ENCODE assay signal across 8 mouse cellular contexts in the genomic region with DNA sequence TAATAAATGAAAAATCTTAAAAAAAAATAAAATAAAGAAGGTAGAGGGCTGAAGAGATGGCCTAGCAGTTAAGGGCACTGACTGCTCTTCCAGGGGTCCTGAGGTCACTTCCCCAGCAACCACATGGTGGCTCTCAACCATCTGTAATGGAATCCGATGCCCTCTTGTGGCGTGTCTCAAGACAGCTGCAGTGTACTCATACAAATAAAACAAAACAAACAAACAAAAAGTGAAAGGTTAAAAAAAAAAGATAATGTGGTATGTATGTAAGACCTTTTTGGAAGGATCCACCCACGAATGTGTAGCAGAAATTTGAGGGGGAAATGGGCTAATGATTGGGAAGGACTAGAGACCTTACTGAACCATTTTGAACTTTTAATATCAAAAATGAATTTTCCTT. TPM values are rescaled to one million over a fixed set of nuclear protein-coding genes. Genes with fewer than 3 reads are reported as not detected.
DNase-seq lines count a peak whose midpoint lies in the region; ATAC-seq lines count a peak whose summit lies in the region.

No protein-coding gene starts in this region.

- H3K4me1 ChIP-seq in intestine, embryonic 15.5 days (replicated peaks), result no peaks in the 10 kb centered on the region
- H3K4me1 ChIP-seq in limb, embryonic 11.5 days (ENCODE audit: control insufficient read depth, insufficient read depth, low read length), result no peaks in the 10 kb centered on the region
- H3K4me1 ChIP-seq in midbrain, embryonic 11.5 days (ENCODE audit: control insufficient read depth, insufficient read depth, low read length), result no peaks in the 10 kb centered on the region; the same call in 1 of the 2 replicates

- peak overlapping the region; percentile 40 for H3K4me3 ChIP-seq in intestine, embryonic 15.5 days (replicated peaks)
- peak overlapping the region; percentile 28 for H3K4me3 ChIP-seq in limb, embryonic 11.5 days (ENCODE audit: low read depth, low read length)
- H3K4me3 ChIP-seq in midbrain, embryonic 11.5 days (ENCODE audit: low read depth, low read length), result peak overlapping the region; percentile 39

- H3K27me3 ChIP-seq in intestine, embryonic 15.5 days (replicated peaks), result no peaks in the 10 kb centered on the region
- no peaks in the 10 kb centered on the region for H3K27me3 ChIP-seq in limb, embryonic 11.5 days (ENCODE audit: control insufficient read depth, insufficient read depth, low read length)
- no peaks in the 10 kb centered on the region for H3K27me3 ChIP-seq in midbrain, embryonic 11.5 days (ENCODE audit: control insufficient read depth, insufficient read depth, low read length)

- WGBS in intestine, embryonic 15.5 days, result 19% methylated on average over 3 of the region's 3 CpGs
- WGBS in limb, embryonic 11.5 days, result 14% methylated on average over 3 of the region's 3 CpGs
- 7% methylated on average over 3 of the region's 3 CpGs for WGBS in midbrain, embryonic 11.5 days

- DNase-seq in monocyte, adult 2 months (ENCODE audit: low read depth in 1 of 2, low spot score in 2 of 2), result peak; percentile 17 to 23
- peak; percentile 31 to 40 for DNase-seq in cerebellum, postnatal 36 days
- DNase-seq in gastrocnemius, postnatal 10 days, result peak; percentile 28
- DNase-seq in limb, embryonic 11.5 days (ENCODE audit: low spot score), result peak; percentile 65
- DNase-seq in midbrain, embryonic 11.5 days (ENCODE audit: low spot score, missing footprints), result peak; percentile 90
- peak; percentile 15 for DNase-seq in spleen, adult 12 weeks (ENCODE audit: low spot score)

- no peak overlapping the region for H3K27ac ChIP-seq in intestine, embryonic 15.5 days
- H3K27ac ChIP-seq in limb, embryonic 11.5 days (replicated peaks; ENCODE audit: low read depth, low read length), result no peak overlapping the region
- H3K27ac ChIP-seq in midbrain, embryonic 11.5 days (ENCODE audit: low read depth, low read length), result no peak overlapping the region

- no peaks in the 10 kb centered on the region for H3K36me3 ChIP-seq in intestine, embryonic 15.5 days
- no peaks in the 10 kb centered on the region for H3K36me3 ChIP-seq in limb, embryonic 11.5 days (ENCODE audit: control insufficient read depth, insufficient read depth, low read length)
- no peaks in the 10 kb centered on the region for H3K36me3 ChIP-seq in midbrain, embryonic 11.5 days (ENCODE audit: control insufficient read depth, insufficient read depth, low read length)

- H3K9me3 ChIP-seq in intestine, embryonic 15.5 days, result no peaks in the 10 kb centered on the region
- H3K9me3 ChIP-seq in limb, embryonic 11.5 days (ENCODE audit: control insufficient read depth, low read length), result no peaks in the 10 kb centered on the region
- no peaks in the 10 kb centered on the region for H3K9me3 ChIP-seq in midbrain, embryonic 11.5 days (ENCODE audit: control insufficient read depth, low read length)

- no peak for ATAC-seq in monocyte, adult 5-6 weeks (replicated peaks; ENCODE audit: insufficient number of reproducible peaks, low FRiP score, low TSS enrichment, poor library complexity, severe bottlenecking)
- peak; percentile 68 for ATAC-seq in intestine, embryonic 15.5 days
- ATAC-seq in limb, embryonic 11.5 days (ENCODE audit: insufficient number of reproducible peaks, low FRiP score, low TSS enrichment, low read depth), result 0 out of 2 replicates have a peak, but pooled peaks have one; percentile 7
- peak; percentile 68 for ATAC-seq in midbrain, embryonic 11.5 days (ENCODE audit: low FRiP score)

- H3K4me2 ChIP-seq in intestine, embryonic 15.5 days (replicated peaks), result peak overlapping the region; percentile 74
- peak overlapping the region; percentile 49 for H3K4me2 ChIP-seq in limb, embryonic 11.5 days (ENCODE audit: low read depth, severe bottlenecking)
- H3K4me2 ChIP-seq in midbrain, embryonic 11.5 days, result peak overlapping the region; percentile 67

- H3K9ac ChIP-seq in intestine, embryonic 15.5 days, result no peak overlapping the region
- H3K9ac ChIP-seq in limb, embryonic 11.5 days (ENCODE audit: low read length), result no peak overlapping the region
- H3K9ac ChIP-seq in midbrain, embryonic 11.5 days (ENCODE audit: low read length), result peak overlapping the region; percentile 62

RNA-seq across cellular contexts. Expression of a gene that starts 0.5 kb away (rescaled TPM):
- total RNA-seq in monocyte, adult 5-6 weeks (2017), result 9.9 to 14.8 TPM (median 14.0 TPM) in 3 replicates
- 1 to 10 TPM; 3.0 to 3.4 TPM for total RNA-seq in gastrocnemius, postnatal 10 days (2021)
- polyA plus RNA-seq in intestine, embryonic 15.5 days (2015; fragmentation: Nextera tagmentation; extraction: Ambion mirVana), result 0.14 TPM in 1 of 2 replicates, not detected in the other
- 0.25 TPM in 1 of 2 replicates, not detected in the other for polyA plus RNA-seq in limb, embryonic 11.5 days (2014; fragmentation: Nextera tagmentation; extraction: Ambion mirVana)
- polyA plus RNA-seq in midbrain, embryonic 11.5 days (2014; fragmentation: Nextera tagmentation; extraction: Ambion mirVana), result 0.18 TPM in 1 of 2 replicates, not detected in the other

RNA-seq across cellular contexts. Expression of a gene that starts 47.3 kb away (rescaled TPM):
- 15.9 to 28.8 TPM (median 18.5 TPM) in 3 replicates for total RNA-seq in monocyte, adult 5-6 weeks (2017)
- total RNA-seq in gastrocnemius, postnatal 10 days (2021), result 10 to 100 TPM; 10.8 to 18.0 TPM
- polyA plus RNA-seq in intestine, embryonic 15.5 days (2015; fragmentation: Nextera tagmentation; extraction: Ambion mirVana), result 6.6 and 8.8 TPM in 2 replicates
- 16.1 and 18.0 TPM in 2 replicates for polyA plus RNA-seq in limb, embryonic 11.5 days (2014; fragmentation: Nextera tagmentation; extraction: Ambion mirVana)
- polyA plus RNA-seq in midbrain, embryonic 11.5 days (2014; fragmentation: Nextera tagmentation; extraction: Ambion mirVana), result 13.4 and 16.5 TPM in 2 replicates

RNA-seq across cellular contexts. Expression of a gene that starts 57.7 kb away (rescaled TPM):
- total RNA-seq in monocyte, adult 5-6 weeks (2017), result not detected in 3 replicates
- total RNA-seq in gastrocnemius, postnatal 10 days (2021), result under 1 TPM in 1 of 2 experiments, not detected in 1; 0.07 TPM
- polyA plus RNA-seq in intestine, embryonic 15.5 days (2015; fragmentation: Nextera tagmentation; extraction: Ambion mirVana), result 0.10 and 0.11 TPM in 2 replicates
- 0.09 and 0.10 TPM in 2 replicates for polyA plus RNA-seq in limb, embryonic 11.5 days (2014; fragmentation: Nextera tagmentation; extraction: Ambion mirVana)
- 0.11 and 0.15 TPM in 2 replicates for polyA plus RNA-seq in midbrain, embryonic 11.5 days (2014; fragmentation: Nextera tagmentation; extraction: Ambion mirVana)

Comparison
In these comparisons a context has a peak if more than half of its experiments do, and no peak if none do; other contexts are left out.
1. DNase-seq: peak in every context shown above with its lines; median percentile 90 in midbrain, embryonic 11.5 days; 65 in limb, embryonic 11.5 days; 36 in cerebellum, postnatal 36 days; 28 in gastrocnemius, postnatal 10 days; 20 in monocyte, adult 2 months; 15 in spleen, adult 12 weeks.